Mouse (Mus musculus): Measurements from ENCODE around the gene Fbxl22.

Fbxl22 gene

DNA sequence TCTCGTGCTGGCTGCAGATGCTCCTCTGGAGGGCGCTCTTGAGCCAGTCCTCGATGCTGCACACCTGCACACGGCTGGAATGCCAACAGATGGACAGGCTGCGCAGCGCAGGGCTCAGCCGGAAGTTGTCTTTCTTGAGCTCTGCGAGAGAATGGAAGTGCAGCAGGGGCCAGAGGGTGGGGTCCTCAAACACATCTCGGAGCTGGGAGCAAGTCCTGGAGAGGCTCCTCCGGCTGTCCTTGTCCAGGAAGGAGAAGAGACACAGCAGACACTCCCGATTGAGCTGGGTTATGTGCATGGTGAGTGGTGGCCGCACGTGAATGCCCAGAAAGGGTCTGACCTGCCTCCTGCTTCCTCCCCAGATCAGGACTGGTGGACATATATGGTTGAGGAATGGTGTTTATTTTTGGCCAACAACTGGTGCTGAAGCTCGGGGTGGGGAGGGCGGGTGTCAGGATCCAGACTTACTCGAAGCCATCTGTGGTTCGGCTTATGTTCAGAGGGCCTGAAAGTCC lies at the start of gene Fbxl22:
Fbxl22 (minus strand) TSS at position 338 of the 515 bp plus-strand sequence.
- peak; percentile 66 to 83 for DNase-seq

DNA sequence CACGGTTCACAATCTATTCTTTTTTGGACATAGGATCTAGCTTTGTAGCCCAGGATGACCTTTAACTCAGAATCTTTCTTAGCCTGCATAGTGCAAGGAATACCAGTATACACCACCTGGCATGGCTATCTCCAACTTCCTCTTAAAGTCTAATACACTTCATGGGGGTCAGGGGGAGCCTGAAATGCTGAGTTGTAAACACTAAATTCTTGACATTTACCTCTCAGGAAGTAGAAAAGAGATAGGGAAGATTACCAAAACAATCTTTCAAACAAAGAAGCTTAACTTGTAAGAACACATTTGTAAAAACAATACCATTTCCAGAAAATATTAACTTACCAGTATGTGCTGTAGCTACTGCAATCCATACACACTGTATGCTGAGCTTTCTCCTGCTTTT lies 47.8 kb upstream of the Fbxl22 start:
- DNase-seq: no peak

GRCm38 (mm10) chr9:66561496-66561895 lies 47.1 kb upstream of the Fbxl22 start:
- DNase-seq: peak; percentile 37 to 69

DNA sequence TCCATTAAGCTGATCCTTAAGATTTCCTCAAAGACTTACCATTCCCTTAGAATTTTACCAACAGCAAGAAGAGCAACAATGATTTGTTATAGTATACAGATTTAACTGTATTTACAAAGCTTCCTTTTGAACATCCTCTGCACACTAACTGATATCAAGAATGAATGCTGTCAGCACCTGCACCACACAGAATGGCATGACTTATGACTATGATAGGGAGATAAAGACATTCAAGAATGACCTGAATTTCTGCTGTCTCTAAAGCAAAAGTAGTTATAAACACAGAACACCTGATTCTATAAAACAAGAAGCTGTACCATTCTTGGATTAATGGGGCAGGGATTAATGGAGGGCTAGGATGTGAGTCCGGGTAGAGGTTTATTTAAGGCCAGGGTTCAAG lies 46.3 kb upstream of the Fbxl22 start:
- no peak for DNase-seq

- DNase-seq: peak; percentile 42 to 50
Measured at GRCm38 (mm10) chr9:66560295-66560694, 45.9 kb upstream of the Fbxl22 start.

- peak; percentile 22 to 70 for DNase-seq
Measured at GRCm38 (mm10) chr9:66558971-66559370, 44.6 kb upstream of the Fbxl22 start.

DNA sequence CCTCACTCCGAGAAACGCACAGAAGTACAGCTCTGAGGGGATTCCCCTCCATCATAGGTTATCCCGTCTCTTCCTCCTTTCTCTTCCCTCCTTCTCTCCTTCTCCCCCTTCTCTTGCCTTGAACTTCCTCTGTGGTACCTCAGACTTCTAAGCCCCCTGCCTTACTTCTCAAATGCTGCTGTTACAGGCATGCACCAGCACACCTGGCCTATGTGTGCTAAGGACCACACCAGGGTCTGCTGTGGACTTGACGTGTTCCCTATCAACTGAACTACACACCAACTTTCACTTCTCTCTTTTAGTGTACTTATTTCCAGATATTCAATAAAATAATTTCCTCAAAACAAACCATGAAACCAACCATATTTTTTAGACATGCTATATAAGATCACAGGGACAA lies 28.4 kb upstream of the Fbxl22 start:
- no peak for DNase-seq

DNA sequence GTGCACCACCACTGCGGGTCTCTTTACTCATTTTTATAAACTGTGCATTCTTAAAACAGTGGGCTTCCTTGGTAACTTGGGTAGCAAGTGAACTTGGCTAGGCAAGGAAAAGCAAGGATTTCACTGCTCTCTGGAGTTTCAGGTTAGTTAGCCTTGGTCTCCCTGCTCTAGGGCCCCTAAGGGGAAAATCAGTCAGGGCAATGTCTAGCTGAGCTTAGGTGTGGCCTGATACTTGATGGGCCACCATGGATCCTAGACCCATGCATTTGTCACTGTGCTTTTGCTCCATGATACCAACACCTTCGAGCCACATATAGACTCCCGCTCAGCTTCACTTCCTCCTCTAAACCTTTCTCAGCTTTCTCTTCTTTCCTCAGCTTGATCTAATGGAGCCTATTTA lies 7.2 kb upstream of the Fbxl22 start:
- no peak for DNase-seq

- DNase-seq: no peak
Measured at GRCm38 (mm10) chr9:66520299-66520698, 5.9 kb upstream of the Fbxl22 start.

DNA sequence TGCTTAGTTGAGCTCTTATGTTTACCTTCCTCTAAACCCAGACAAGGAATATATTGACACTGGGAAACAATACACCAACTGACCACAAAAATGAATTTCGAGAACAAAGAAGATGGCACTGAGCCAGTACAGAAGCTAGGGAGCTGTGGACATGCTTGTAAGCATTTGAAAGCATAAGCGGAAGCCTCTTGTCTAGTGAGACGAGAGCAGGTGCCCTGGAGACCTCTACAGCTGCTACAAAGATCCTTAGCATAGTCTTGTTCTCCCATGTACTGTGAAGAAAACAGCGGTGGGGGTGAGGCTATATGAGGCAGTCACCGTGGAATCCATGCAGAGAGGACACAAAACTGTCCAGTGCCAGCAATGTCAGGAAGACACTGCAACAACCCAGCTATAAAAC lies 4.5 kb upstream of the Fbxl22 start:
- DNase-seq: peak; percentile 22 to 31

- DNase-seq: no peak
Measured at GRCm38 (mm10) chr9:66518251-66518650, 3.9 kb upstream of the Fbxl22 start.

DNA sequence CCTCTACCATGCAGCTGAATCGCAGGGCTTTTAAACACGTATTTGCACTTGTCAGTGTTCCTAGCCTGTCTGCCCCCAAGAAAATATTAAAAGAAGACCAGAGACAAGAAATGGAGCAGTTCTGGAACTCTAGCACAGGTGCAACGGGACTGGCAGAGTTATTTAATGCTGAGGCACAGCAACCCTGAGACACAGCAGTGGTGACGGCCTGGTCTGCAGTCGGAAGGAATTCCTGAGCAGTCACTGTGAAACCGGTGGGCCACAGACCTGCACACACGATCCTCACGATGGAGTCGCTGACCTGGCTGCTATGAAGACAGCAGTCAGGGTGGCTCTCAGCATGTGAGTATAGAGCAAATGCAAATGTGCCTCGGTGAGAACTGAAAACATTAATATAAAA lies 3.4 kb upstream of the Fbxl22 start:
- no peak for DNase-seq

DNA sequence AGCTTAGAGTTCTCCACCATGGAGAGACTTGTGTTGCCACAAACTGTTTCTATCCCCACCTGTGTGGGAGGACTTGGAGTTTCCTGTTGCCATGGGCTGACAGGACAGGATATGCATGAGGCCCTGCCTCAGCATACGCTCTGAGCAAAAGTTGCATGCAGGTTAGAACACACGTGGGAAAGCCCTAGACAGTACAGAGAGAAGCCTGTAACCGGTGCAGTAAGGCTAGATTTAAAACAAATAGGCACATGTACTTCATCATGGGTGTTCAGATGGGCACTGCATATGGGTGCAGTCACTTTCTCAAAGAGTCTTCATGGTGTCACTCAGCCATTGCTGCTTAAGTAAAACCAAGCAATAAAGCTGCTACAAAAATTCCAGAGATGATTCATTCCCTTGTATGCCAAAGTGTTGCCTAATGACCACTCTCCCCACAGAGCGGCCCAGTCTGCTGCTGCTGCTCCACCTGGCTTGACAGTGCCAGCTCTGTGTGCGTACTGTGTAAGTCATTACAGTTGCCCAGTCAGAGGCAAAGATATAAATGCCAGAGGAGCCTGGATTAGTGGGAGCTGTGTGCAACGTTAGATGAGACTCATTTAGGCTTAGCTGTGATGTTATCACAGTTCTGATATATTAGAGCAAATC lies 2.0 kb upstream of the Fbxl22 start:
- no peak for DNase-seq

DNA sequence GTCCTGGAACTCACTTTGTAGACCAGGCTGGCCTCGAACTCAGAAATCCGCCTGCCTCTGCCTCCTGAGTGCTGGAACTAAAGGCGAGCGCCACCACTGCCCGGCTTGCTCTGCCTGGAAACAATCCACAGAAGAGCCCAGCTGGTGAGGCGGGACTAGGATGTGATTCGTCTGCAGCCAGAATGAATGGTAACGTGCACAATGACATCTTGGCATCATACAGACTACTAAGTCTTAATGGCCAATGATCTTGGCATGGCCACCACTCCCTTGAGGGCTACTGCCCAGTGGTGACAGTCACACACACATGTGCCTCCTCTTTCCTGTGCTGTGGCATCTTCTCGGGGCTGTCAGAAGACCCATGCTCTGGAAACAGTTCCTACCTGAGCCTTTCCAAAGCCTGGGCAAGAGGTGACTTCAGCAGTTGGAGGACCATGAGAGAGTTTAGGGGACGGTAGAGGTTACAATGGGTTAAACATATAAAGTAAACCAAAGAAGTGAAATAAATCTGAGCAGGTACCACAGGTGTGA lies 1.4 kb upstream of the Fbxl22 start:
- DNase-seq: no peak

GRCm38 (mm10) chr9:66515115-66515514 lies 722 bp upstream of the Fbxl22 start:
- no peak for DNase-seq

- DNase-seq: peak in 1 of 2 experiments; percentile 21
Measured at GRCm38 (mm10) chr9:66513661-66514255, 635 bp downstream of the Fbxl22 start.

DNA sequence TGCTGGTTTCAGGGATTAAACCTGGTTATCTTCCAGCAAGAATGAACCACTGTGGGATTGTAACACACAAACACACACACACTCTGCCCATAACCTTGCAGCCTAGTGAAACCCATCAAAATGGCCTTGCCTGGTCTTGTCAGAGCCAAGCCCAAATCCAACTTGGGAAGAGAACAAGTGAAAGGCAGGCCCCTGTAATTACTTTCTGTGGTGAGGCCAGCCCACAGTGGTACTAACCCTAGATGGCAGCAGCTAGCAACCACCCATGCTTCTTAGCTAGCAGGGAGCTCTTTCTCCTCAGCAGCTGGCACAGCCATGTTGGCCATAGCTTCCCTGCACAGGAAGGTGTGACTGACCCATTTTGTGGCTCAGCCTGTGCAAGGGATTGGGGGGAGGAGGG lies 1.2 kb downstream of the Fbxl22 start:
- DNase-seq: peak in 1 of 2 experiments; percentile 22

- peak; percentile 90 to 91 for DNase-seq
Measured at GRCm38 (mm10) chr9:66512351-66512671, 2.1 kb downstream of the Fbxl22 start.

DNA sequence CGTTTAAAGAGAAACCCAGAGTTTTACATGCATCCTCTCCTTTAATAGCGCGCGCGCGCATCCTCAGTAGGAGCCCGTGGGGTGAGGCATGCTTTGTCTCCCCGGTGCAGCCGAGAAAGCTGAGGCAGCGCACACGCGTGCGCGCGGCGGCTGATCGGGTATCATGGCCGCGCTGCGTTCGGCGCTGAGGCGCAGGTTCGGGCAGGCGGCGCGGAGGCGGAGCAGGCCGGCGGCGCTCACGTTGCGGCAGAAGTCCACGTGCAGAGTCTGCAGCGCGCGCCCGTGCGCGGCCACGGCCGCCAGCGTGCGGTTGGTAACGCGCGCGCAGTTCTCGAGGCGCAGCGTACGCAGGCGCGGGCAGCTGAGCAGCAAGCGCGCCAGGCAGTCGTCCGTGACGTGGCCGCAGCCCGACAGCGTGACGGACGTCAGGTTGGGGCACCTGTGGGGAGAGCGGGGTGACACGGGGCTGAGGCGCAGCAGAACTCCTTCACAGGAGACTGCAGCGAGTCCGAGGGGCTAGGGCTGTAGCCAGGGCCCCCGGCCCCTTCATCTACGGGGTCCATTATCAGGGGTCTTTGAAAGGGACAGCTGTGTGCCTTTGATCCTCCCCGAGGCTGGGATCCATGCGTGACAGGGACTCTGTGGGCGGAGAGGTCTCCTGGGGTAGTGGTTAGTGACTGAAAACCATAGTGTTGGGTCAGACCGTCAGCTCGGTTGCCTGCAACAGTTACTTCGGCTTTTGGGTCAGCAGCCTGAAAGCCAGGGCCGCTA lies 2.6 kb downstream of the Fbxl22 start:
- DNase-seq: peak; percentile 94 to 96

DNA sequence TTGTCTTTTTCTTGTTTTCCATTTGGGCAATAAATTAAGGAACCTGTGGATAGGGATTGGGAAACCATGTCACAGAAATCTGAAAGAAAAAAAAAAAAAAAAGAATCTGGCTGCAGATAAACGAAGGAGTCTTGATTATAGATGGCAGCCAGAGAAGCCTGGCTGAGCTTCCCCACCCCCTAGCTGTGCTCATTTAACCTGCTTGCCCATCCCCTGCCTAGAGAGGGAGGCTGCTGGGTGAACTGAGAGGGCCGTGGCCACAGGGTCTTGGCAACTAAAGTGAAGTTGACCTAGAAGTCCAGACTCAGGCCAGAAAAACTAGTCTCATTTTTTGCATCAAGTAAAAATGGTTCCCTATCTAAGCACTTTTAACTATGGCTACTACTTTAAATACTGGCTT lies 3.4 kb downstream of the Fbxl22 start:
- DNase-seq: peak; percentile 20 to 35

DNA sequence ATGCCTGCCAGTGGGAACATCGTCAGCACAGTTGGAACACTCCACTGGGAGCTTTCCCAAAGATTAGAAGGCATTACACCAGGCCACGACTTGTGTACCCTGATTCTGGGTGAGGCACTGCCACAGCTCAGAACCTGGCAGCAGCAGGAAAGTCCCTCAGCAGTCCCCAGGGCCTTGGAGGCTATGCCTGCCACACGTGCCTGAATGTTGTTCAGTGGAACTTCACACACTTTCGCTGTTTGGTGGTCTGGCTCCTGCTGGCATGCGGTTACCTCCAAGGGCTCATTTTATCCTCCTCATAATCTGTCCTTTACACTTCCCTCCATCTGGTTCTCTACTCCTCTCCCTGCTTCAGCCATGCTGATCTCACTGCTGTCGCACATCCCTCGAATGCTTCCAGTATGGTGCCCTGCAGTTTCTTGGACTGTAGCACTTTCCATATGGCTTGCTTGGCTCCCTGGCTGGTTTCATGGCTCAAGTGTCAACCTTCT lies 4.0 kb downstream of the Fbxl22 start:
- DNase-seq: no peak

DNA sequence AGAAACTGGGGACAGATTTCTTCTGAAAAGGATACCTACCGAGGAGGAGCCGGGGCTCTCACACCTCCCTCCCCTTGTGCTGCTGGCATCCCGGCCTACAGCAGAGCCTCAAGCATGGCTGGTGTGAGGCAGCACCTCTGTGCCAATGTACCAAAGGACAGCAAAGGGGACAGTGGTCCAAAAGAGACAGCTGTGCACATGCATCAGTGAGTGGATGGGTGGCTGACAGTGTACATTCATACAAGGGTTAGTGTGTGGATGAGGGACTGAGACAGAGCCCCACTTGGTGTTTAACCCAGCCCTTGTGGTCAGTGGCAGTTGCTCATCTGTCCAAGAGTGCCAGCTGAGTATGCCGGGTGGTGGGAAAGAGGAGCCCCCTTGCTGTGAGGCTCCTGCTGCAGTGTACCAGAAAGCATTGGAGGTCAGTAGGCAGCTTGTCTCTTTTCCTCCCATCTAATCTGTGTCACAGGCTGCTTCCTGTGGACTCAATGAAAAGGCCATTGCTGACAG lies 5.4 kb downstream of the Fbxl22 start:
- no peak for DNase-seq

DNA sequence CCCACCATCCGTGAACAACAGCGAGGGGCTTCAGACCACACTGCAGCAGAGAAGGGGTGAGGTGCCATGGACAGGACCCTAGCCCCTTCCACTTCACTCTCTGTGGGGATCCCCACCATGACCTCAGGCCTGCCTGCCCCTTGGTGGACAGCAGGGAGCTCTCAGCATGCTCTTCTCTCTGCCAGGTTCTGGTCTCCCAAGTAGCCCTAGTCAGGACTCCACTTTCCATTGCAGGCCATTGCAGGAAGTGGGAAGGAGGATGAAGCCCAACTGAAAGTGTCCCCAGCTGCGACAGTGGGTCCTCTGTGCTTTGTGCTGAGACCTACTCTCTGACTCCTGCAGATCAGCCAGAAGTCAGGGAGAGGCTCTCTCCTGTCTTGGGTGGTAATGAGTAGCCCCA lies 6.7 kb downstream of the Fbxl22 start:
- DNase-seq: no peak

Data from kidney, postnatal 36 days (tissue).